Mouse (Mus musculus) ES-E14 (cell line): ENCODE measurements around the gene Agk.

Experiments used
- CHD2 ChIP-seq: IDR thresholded peaks from 2 replicates; pipeline ENCODE4 v1.6.1; 2014; ENCODE audit warnings: mild to moderate bottlenecking, low read depth, low read length, inconsistent platforms
- ZC3H11A ChIP-seq: IDR thresholded peaks from 2 replicates; pipeline ENCODE4 v1.6.1; 2012; ENCODE audit warnings: low read depth, mild to moderate bottlenecking, inconsistent platforms, low read length, borderline replicate concordance

DNA sequence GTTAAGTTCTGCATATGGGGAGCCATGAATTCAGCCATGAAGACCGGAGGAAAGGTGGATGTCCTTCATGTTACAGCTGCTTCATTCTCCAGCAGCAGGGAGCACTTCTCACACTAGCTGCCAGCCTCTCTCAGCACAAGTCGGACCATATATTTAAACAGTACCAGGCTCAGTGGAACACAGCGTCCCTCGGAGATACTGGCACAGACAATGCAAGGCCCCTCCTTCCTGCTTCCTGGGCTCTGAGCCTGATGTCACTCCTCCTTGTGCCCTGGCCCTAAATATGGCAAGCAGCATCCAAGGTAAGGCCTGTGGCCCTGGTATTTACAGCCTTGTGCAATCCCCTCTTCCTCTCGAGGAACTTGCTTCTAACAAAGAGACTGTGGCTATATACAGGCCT, 90.8 kb downstream of the Agk start:
- no peak for TF ChIP-seq ZC3H11A
- no peak for TF ChIP-seq CHD2
